Mouse (Mus musculus): ENCODE results near the gene Ccdc177.

DNA sequence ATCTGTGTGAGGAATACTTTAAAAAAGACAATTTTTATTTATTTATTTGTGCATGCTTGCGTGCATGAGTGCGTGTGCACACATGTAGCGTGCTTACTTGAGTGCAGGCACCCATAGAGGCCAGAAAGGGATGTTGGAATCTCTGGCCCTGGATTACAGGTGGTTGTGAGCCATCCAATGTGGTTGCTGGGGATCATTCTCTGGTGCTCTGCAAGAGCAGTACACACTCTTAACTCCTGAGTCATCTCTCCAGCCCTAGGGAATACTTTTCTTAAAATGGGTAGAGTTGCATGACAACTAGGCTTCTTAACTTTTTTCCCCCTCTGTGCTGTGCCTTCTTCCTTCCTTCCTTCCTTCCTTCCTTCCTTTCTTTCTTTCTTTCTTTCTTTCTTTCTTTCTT, 39.7 kb upstream of the Ccdc177 start:
- no peak for TF ChIP-seq CTCF (IDR thresholded peaks at IDR 0.05; ENCODE audit: borderline replicate concordance, control insufficient read depth, extremely low read depth, insufficient read depth, low read length, poor library complexity)
- no peak for TF ChIP-seq POLR2A (IDR thresholded peaks at IDR 0.05; ENCODE audit: control insufficient read depth, extremely low read depth, insufficient read depth, low read length, poor library complexity)
